Mouse (Mus musculus): ENCODE results near the gene Ppp4c.

The Ppp4c gene

DNA sequence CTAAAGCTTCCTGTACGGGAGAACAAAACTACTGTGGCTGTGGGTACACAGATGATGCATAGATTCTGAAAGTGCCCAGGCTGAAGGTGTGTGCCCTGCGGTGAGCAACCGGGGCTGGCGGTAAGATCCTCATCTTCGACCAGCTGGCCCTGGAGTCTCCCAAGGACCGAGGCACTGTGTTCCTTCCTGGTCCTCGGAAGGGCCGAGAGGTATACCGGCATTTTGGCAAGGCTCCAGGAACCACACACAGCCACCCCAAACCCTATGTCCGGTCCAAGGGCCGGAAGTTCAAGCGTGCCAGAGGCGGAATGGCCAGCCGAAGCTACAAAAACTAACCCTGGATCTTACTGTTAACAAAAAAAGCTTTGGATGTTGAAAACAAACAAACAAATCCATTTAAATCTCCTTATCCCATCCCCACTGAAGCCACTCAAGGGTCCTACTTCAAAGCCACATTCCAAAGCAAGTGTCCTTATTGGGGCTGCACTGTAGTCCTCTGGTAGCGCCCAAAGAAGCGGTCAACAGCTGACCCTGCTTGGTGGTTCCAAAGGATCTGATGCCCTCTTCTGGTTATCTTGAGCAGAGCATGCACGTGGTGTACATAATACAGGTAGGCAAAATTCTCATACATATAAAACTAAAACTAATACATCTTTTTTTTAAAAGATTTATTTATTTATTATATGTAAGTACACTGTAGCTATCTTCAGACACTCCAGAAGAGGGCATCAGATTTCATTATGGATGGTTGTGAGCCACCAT, 42.5 kb downstream of the Ppp4c start:
- DNase-seq: no peak

DNA sequence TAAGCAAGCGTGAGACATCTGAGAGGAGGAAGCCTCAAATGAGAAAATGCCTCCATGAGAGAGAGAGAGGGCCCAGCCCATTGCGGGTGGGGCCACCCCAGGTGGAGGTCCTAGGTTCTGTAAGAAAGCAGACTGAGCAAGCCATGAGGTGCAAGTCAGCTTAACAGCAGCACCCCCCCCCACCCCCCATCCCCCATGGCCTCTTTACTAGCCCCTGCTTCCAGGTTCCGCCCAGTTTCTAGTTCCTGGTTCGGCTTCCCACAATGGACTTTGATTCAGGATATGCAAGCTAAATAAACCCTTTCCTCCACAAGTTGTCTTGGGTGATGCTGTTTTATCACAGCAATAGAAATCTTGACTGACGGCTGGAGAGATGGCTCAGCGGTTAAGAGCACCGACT, 43.5 kb downstream of the Ppp4c start:
- no peak for DNase-seq

DNA sequence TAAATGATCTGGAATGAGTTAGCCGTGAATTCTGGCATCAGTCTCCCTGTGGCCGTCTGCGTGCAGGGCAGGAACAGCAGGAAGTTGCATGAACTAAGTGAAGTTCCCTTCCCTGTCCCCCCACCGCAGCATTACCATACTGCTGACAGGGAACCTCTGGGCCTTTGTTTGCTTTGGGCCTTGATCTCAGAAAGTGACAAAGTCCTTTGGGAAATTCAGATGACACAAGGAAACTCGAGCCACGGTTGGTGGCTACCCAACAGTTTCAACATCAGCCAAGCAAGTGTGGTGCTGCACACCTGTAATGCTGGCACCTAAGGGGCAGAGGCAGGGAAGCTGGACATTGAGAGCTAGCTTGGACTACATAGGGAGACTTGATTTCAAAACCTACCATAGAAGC, 45.5 kb downstream of the Ppp4c start:
- no peak for DNase-seq

GRCm38 (mm10) chr7:126746066-126746465, 46.2 kb downstream of the Ppp4c start:
- no peak for DNase-seq

DNA sequence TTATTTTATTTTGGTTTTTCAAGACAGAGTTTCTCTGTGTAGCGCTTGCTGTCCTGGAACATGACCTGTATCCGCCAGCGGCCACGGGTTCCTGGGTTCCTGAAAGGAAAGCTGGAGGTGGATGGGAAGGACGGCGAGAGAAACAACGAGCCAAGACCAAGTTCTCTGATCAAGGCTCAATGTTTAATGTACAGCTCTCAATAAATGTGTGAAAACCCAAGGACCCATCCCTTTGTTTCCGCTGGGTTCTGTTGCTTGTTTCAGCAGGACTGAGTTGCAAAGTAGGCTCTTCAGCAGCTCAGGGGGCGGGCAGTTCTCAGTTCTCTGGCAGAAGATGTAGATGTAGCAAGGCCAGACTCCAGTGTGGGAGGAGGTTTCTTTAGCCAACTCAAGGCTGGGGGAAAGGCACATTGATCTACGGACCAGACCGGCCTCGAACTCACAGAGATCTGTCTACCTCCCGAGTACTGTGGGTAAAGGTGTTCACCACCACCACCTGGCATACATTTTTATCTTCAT, 50.3 kb downstream of the Ppp4c start:
- DNase-seq: no peak

DNA sequence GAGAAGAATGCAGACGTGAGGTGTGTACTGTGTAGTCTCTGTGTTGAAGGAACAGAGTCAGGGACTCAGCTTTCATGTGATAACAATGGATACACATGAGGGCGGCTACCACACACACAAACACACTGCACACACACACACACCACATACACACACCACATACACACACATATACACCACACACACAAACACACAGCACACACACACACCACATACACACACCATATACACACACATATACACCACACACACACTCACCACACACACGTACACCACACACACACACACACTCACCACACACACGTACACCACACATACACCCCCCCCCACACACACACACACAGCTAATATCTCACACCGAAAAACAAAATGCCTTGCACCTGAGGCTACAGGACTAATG, 50.8 kb downstream of the Ppp4c start:
- DNase-seq: no peak

GRCm38 (mm10) chr7:126740977-126741376, 51.3 kb downstream of the Ppp4c start:
- DNase-seq: no peak

GRCm38 (mm10) chr7:126740132-126740735, 52.1 kb downstream of the Ppp4c start:
- DNase-seq: no peak

GRCm38 (mm10) chr7:126739551-126739950, 52.7 kb downstream of the Ppp4c start:
- DNase-seq: no peak

DNA sequence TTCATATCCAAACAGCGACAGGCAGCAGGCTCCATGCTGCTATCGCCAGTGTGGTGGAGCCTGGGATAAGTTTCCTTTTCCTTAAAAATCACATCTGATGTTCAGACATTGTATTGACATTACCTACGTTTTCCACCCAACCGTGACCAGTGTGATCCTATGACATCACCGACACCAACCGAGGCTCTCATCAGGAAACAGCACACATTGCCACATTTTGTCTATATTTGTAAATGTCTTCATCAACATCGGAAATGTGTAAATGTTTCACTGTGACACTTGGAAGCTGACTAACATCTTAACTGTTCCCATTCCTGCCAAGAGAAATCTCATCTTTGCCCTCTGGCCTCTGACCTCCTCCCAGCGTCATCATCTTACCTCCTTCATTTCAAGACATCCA, 56.2 kb downstream of the Ppp4c start:
- DNase-seq: no peak
